Comparison of ENCODE assay signal across 9 mouse cellular contexts in genomic region chr2:34025715-34026360, GRCm38 (mm10).
DNase-seq lines count a peak whose midpoint lies in the region; ATAC-seq and TF ChIP-seq lines count a peak whose summit lies in the region.
"Had no signal": no experiment of that assay in that cellular context is flagged by ENCODE, and none has a peak within 500 bp of the region (broad histone marks: within the 10 kb centered on the region; RNA-seq: fewer than 3 reads in every experiment).

No protein-coding gene starts in this region.

- H3K4me1 ChIP-seq in kidney, adult 2 months (ENCODE audit: control insufficient read depth, insufficient read depth, low read length) = no peaks in the 10 kb centered on the region
- peaks cover 9% of the 10 kb centered on the region for H3K4me1 ChIP-seq in kidney, embryonic 16.5 days (ENCODE audit: insufficient read depth, low read length)

- H3K9ac ChIP-seq in kidney, embryonic 16.5 days (replicated peaks; ENCODE audit: low read length) = no peak overlapping the region
- H3K9ac ChIP-seq: neural tube, embryonic 13.5 days had no signal

- no peak overlapping the region for H3K4me3 ChIP-seq in kidney, adult 2 months (ENCODE audit: insufficient read depth, low read depth, low read length)
- H3K4me3 ChIP-seq in kidney, embryonic 16.5 days (ENCODE audit: low read length) = no peak overlapping the region
- H3K4me3 ChIP-seq: neural tube, embryonic 13.5 days had no signal

- TF ChIP-seq POLR2A in kidney, adult 2 months (IDR thresholded peaks at IDR 0.05; ENCODE audit: low read depth, low read length) = no peak

- peak; percentile 45 for DNase-seq in kidney, adult 2 months
- peak; percentile 33 to 40 for DNase-seq in B cell, adult 2 months
- DNase-seq in MN1 (ENCODE audit: low spot score) = peak; percentile 78
- peak; percentile 37 for DNase-seq in cerebellum, adult 9-11 months
- DNase-seq in layer of hippocampus, adult 8-10 months (ENCODE audit: low spot score in 2 of 2) = peak; percentile 38 to 62
- peak; percentile 10 for DNase-seq in splenic B cell, adult 2 months (ENCODE audit: low read depth, low spot score)
- DNase-seq in urinary bladder, postnatal 4 days (ENCODE audit: low spot score in 2 of 2) = no peak

- ATAC-seq in kidney, embryonic 16.5 days (ENCODE audit: low FRiP score, low TSS enrichment) = no peak

- WGBS in kidney, adult 2 months = 54% methylated on average over 10 of the region's 10 CpGs
- WGBS in kidney, embryonic 16.5 days = 61% methylated on average over 10 of the region's 10 CpGs

- H3K4me2 ChIP-seq in kidney, embryonic 16.5 days (replicated peaks; ENCODE audit: low read depth, low read length) = no peak overlapping the region
- H3K4me2 ChIP-seq: neural tube, embryonic 13.5 days had no signal

- no peak overlapping the region for H3K27ac ChIP-seq in kidney, adult 2 months (ENCODE audit: insufficient read depth, low read depth, low read length)
- H3K27ac ChIP-seq in kidney, embryonic 16.5 days (ENCODE audit: low read length) = no peak overlapping the region
- H3K27ac ChIP-seq: neural tube, embryonic 13.5 days had no signal

- peak; percentile 38; the same call in 1 of the 2 replicates for TF ChIP-seq CTCF in kidney, adult 2 months (conservative IDR thresholded peaks at IDR 0.05; ENCODE audit: insufficient read depth, insufficient read length, low read depth, low read length)

- no peaks in the 10 kb centered on the region for H3K27me3 ChIP-seq in kidney, adult 2 months (replicated peaks; ENCODE audit: control insufficient read depth, insufficient read depth, low read length)
- no peaks in the 10 kb centered on the region for H3K27me3 ChIP-seq in kidney, embryonic 16.5 days (ENCODE audit: insufficient read depth, low read length)
- no peaks in the 10 kb centered on the region for H3K27me3 ChIP-seq in splenic B cell, adult 2 months (ENCODE audit: control insufficient read depth, insufficient read depth, low read length, poor library complexity, severe bottlenecking)
- H3K27me3 ChIP-seq: neural tube, embryonic 13.5 days had no signal

- H3K36me3 ChIP-seq in kidney, adult 2 months (ENCODE audit: control insufficient read depth, insufficient read depth, low read length) = no peaks in the 10 kb centered on the region
- no peaks in the 10 kb centered on the region for H3K36me3 ChIP-seq in kidney, embryonic 16.5 days (ENCODE audit: insufficient read depth, low read length)
- H3K36me3 ChIP-seq in splenic B cell, adult 2 months (ENCODE audit: control insufficient read depth, insufficient read depth, low read length, poor library complexity, severe bottlenecking) = no peaks in the 10 kb centered on the region
- H3K36me3 ChIP-seq: neural tube, embryonic 13.5 days had no signal

- peaks cover 7% of the 10 kb centered on the region; the same call in 1 of the 2 replicates for H3K9me3 ChIP-seq in kidney, embryonic 16.5 days (ENCODE audit: low read length)

Comparison
In these comparisons a context has a peak if more than half of its experiments do, and no peak if none do; other contexts are left out.
1. DNase-seq: peak in kidney, adult 2 months (single experiment), B cell, adult 2 months (2 of 2), MN1 (single experiment), cerebellum, adult 9-11 months (single experiment), layer of hippocampus, adult 8-10 months (2 of 2) and splenic B cell, adult 2 months (single experiment); none in urinary bladder, postnatal 4 days (0 of 2).